Mouse (Mus musculus) stomach, postnatal 0 days (tissue): ENCODE measurements around the gene Chn2. TPM values are rescaled to one million over a fixed set of nuclear protein-coding genes. Genes with fewer than 3 reads are reported as not detected.
A peak's percentile ranks its signal among the peaks of the same experiment; 100 is the strongest.

Experiments used
- ATAC-seq: fragments of 200-750 bp; cut with Nextera tagmentation; 2 replicates; pipeline ENCODE4 v1.8.0; 2017; ENCODE audit not compliant: low FRiP score, low TSS enrichment
- DNase-seq: peaks from one replicate; pipeline ENCODE4 v3.0.0-alpha.2; 2016; ENCODE audit warnings: low spot score
- H3K27ac ChIP-seq: fragments of 300-500 bp; sonication (generic); replicated peaks from 2 replicates; pipeline ENCODE4 v1.5.1; 2014; ENCODE audit warnings: mild to moderate bottlenecking, control low read depth
- H3K27me3 ChIP-seq: fragments of 300-500 bp; sonication (generic); 2 replicates; pipeline ENCODE4 v1.6.1; 2014; ENCODE audit warnings: low read length; ENCODE audit not compliant: control insufficient read depth, insufficient read depth
- H3K36me3 ChIP-seq: fragments of 300-500 bp; sonication (generic); 2 replicates; pipeline ENCODE4 v1.6.1; 2014; ENCODE audit warnings: low read length, mixed read lengths; ENCODE audit not compliant: control insufficient read depth, insufficient read depth
- H3K4me1 ChIP-seq: fragments of 300-500 bp; sonication (generic); replicated peaks from 2 replicates; pipeline ENCODE4 v1.6.1; 2014; ENCODE audit warnings: antibody characterized with exemption; ENCODE audit not compliant: control insufficient read depth, insufficient read depth
- H3K4me2 ChIP-seq: fragments of 300-500 bp; sonication (generic); replicated peaks from 2 replicates; pipeline ENCODE4 v1.6.1; 2014; ENCODE audit warnings: low read depth, mild to moderate bottlenecking, control low read depth, moderate library complexity
- H3K4me3 ChIP-seq: fragments of 300-500 bp; sonication (generic); 2 replicates; pipeline ENCODE4 v1.5.1; 2014; ENCODE audit warnings: low read depth, low read length, control low read depth
- H3K9ac ChIP-seq: fragments of 300-500 bp; sonication (generic); 2 replicates; pipeline ENCODE4 v1.6.1; 2014; ENCODE audit warnings: mild to moderate bottlenecking, low read length, control low read depth, mixed read lengths
- H3K9me3 ChIP-seq: fragments of 300-500 bp; sonication (generic); 2 replicates; pipeline ENCODE4 v1.6.1; 2016; ENCODE audit warnings: low read length; ENCODE audit not compliant: control insufficient read depth
- CTCF ChIP-seq: IDR thresholded peaks from 2 replicates; pipeline ENCODE4 v1.5.1; 2016; ENCODE audit warnings: antibody characterized with exemption, low read depth, mild to moderate bottlenecking, moderate library complexity
- EP300 ChIP-seq: optimal IDR thresholded peaks from 2 replicates; pipeline ENCODE3; 2016; ENCODE audit warnings: antibody characterized with exemption
- WGBS: fragments of 180-500 bp; shearing (Covaris S2); extraction: QIAGEN DNeasy Blood & Tissue Kit; methylation state at CpG from one replicate; pipeline ENCODE4 v1.1.7; 2014; 5-methylcytosine and 5-hydroxymethylcytosine counted together
- polyA plus RNA-seq: library from polyadenylated mRNA; unstranded; fragments of >200 nt; fragmentation: Nextera tagmentation; extraction: Ambion mirVana; gene quantifications from 2 replicates; pipeline ENCODE4 v1.2.1, GENCODE M21; 2015

Gene Chn2
- polyA plus RNA-seq, 1 experiment from 2014 or later = 19.1 TPM

DNA sequence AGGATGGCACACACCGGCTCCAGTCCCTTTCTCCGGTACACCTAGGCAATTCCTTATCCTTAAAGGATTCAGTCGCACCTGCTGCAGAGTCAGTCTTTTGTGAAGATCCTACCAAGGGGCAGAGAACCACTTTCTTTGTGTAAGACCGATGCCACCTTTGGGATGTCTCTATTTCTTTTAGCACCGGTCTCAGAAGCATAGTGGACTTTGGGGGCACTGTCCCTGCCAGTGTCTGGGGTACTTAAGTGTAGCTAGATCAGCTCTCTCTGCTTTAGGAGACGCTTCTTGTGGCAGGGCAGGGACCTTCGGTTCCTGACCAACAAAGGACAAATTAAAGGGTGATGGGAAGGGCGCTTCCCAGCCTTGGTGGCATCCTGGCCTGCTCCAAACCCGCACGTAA, 488 bp upstream of the Chn2 start:
- no peak for TF ChIP-seq EP300
- TF ChIP-seq CTCF = no peak
- H3K27me3 ChIP-seq = no peaks in the 10 kb centered on the region
- ATAC-seq (no peak), DNase-seq (no peak)
- peak overlapping the region; percentile 73 for H3K9ac ChIP-seq
- H3K4me1 ChIP-seq = no peaks in the 10 kb centered on the region; the same call in 1 of the 2 replicates
- WGBS = 20% methylated on average over 10 of the region's 10 CpGs
- no peaks in the 10 kb centered on the region for H3K36me3 ChIP-seq
- peak overlapping the region; percentile 62 for H3K4me3 ChIP-seq
- H3K27ac ChIP-seq = peak overlapping the region; percentile 88; the same call in 1 of the 2 replicates
- H3K4me2 ChIP-seq = peak overlapping the region; percentile 98
- no peaks in the 10 kb centered on the region for H3K9me3 ChIP-seq

DNA sequence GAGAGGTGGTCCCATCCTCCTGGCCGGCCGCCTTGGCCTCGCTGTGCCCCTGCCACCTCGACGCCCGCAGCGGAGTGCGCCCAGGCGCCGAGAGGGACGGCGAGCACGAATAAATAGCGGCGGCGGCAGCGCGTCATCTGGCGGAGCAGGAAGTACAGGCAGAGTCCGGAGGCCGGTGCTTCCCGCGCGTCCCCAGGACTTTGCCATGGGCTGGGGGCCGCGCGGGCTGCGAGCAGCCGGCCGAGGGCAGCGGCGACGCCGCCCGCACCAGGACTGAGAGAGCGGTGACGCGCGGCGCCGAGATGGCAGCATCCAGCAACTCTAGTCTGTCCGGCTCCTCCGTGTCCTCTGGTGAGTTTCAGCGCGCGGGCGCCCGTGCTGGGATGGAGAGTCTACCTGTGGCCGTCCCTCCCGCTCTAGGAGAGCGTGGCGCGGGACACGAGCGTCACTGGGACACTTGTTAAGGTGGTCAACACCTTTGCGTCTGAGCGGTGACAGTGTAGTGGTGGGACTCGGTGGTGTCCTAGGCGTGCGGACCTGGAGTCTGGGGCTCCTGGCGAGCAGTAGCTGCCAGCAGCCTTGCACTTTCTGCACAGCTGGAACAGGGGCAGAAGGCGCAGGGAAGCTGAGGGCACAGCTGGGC, 572 bp downstream of the Chn2 start:
- DNase-seq = peak; percentile 80
- peak overlapping the region; percentile 88 for H3K27ac ChIP-seq
- H3K4me2 ChIP-seq = peak overlapping the region; percentile 98
- H3K27me3 ChIP-seq = no peaks in the 10 kb centered on the region
- H3K9me3 ChIP-seq = no peaks in the 10 kb centered on the region
- peak; percentile 80 for ATAC-seq
- WGBS = 0% methylated on average over 52 of the region's 62 CpGs
- TF ChIP-seq CTCF = no peak
- TF ChIP-seq EP300 = no peak
- no peaks in the 10 kb centered on the region for H3K36me3 ChIP-seq
- H3K4me1 ChIP-seq = no peaks in the 10 kb centered on the region; the same call in 1 of the 2 replicates
- peak overlapping the region; percentile 73 for H3K9ac ChIP-seq
- peak overlapping the region; percentile 62 for H3K4me3 ChIP-seq

DNA sequence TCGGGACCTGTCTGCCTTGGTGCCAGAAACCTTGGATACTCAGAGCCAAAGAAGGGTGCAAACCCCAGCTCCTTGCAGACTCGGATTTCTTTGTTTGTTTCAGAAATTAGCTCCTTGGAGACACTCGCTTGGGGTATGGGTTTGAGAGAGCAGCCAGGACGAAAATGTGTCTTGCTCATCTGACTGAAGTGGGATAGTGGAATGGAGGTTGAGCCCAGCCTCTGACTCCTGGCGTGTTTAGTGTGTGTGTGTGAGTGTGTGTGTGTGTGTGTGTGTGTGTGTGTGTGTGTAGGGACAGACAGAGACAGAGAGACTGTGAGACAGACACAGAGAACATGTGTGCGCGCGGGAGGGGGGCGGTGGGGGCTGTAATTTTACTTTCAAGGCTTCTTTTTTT, 1.1 kb downstream of the Chn2 start:
- Histone ChIP-seq H3K4me3 (peak overlapping the region; percentile 62), H3K27me3 (no peaks in the 10 kb centered on the region), H3K9me3 (no peaks in the 10 kb centered on the region), H3K4me1 (no peaks in the 10 kb centered on the region; the same call in 1 of the 2 replicates), H3K27ac (peak overlapping the region; percentile 88), H3K36me3 (no peaks in the 10 kb centered on the region), H3K4me2 (peak overlapping the region; percentile 98), H3K9ac (peak overlapping the region; percentile 73)
- DNase-seq (no peak), ATAC-seq (no peak)
- TF ChIP-seq EP300 (no peak), CTCF (no peak)
- 17% methylated on average over 9 of the region's 9 CpGs for WGBS

DNA sequence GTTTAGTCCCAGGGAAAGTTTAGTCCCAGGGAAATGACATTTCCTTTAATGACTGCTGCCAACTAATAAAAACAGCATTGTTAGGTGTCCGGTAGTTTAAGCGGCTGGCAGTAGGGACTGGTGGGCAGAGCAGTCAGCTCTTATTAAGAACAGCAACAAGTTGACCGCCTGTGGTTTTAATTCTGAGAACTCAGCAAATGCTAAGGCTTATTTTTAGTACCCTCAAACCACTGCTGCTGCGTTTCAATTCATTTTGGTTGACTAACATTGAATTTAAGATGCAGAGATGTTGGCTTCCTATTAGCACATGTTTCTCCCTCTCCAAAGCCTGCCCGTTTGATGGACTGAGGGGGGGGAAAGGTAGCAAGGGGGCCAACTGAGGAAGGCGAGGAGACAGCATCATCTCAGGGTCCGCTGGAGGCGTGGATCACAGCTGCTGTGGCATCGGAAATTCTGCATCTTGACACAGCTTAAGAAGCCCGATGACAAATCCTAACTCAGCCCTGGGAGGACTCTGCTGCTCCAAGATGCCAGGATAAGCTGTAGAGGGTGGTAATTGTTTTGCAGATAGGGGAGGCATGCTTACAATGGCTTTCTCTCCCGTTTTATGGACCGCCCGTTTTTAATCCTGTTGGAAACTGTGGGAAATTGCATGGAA, 2.2 kb downstream of the Chn2 start:
- no peak for ATAC-seq
- Histone ChIP-seq H3K27ac (no peak overlapping the region), H3K4me3 (peak overlapping the region; percentile 8; the same call in 1 of the 2 replicates), H3K4me2 (peak overlapping the region; percentile 98; the same call in 1 of the 2 replicates), H3K9me3 (no peaks in the 10 kb centered on the region), H3K9ac (no peak overlapping the region), H3K4me1 (no peaks in the 10 kb centered on the region; the same call in 1 of the 2 replicates), H3K36me3 (no peaks in the 10 kb centered on the region), H3K27me3 (no peaks in the 10 kb centered on the region)
- 36% methylated on average over 13 of the region's 13 CpGs for WGBS
- no peak for DNase-seq
- TF ChIP-seq EP300 (no peak), CTCF (no peak)

DNA sequence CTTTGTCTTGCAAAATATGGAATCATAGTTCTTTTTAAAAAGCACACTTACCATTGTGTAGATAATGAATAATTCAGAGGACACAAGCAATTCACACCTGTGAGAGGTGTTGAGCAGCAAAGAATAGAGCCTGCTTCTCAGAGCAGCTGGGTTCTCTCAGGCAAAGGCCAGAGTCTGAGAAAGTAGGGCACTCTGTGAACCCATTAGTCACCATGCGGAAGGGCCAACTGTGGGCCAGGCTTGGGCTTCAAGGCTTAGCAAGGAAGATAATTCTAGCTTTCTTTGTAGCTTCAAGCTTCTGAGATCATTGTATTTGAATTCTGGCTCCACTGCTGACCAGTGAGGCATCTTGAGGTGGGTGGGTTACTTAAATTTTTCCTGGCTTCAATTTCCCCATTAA, 2.8 kb downstream of the Chn2 start:
- TF ChIP-seq EP300 (no peak), CTCF (no peak)
- 0 out of 2 replicates have a peak overlapping the region, but pooled peaks have one; percentile 36 for H3K27ac ChIP-seq
- no peaks in the 10 kb centered on the region for H3K36me3 ChIP-seq
- no peaks in the 10 kb centered on the region; the same call in 1 of the 2 replicates for H3K4me1 ChIP-seq
- H3K4me2 ChIP-seq = no peak overlapping the region
- 70% methylated on average over 1 of the region's 1 CpGs for WGBS
- peak; percentile 61 for DNase-seq
- H3K4me3 ChIP-seq = no peak overlapping the region
- no peaks in the 10 kb centered on the region for H3K9me3 ChIP-seq
- H3K27me3 ChIP-seq = no peaks in the 10 kb centered on the region
- no peak overlapping the region for H3K9ac ChIP-seq
- ATAC-seq = peak; percentile 58; the same call in 1 of the 2 replicates

DNA sequence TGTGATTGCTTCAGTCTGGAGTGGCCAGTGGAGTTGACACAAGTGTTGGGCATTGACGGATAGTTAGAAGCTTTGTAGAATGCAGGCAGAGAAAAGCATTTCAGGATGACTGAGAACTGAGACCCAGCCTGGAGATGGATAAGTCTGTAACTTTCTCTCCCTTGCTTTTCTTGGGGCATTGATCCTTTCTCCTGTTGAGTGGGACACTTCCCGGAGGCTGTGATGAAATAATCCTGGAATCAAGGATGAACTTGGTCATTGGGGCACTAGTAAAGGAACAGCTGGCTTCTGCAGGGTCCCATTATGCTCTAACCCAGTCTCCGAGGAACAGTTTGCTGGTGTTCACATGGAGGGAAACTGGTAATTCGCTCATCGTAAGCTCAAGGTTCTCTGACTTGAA, 4.2 kb downstream of the Chn2 start:
- H3K4me1 ChIP-seq = no peaks in the 10 kb centered on the region; the same call in 1 of the 2 replicates
- no peaks in the 10 kb centered on the region for H3K9me3 ChIP-seq
- ATAC-seq (no peak), DNase-seq (no peak)
- no peaks in the 10 kb centered on the region for H3K36me3 ChIP-seq
- 88% methylated on average over 5 of the region's 5 CpGs for WGBS
- H3K27me3 ChIP-seq = no peaks in the 10 kb centered on the region
- no peak overlapping the region for H3K4me2 ChIP-seq
- no peak overlapping the region for H3K4me3 ChIP-seq
- TF ChIP-seq EP300 (no peak), CTCF (no peak)
- no peak overlapping the region for H3K27ac ChIP-seq
- H3K9ac ChIP-seq = no peak overlapping the region
